Mouse (Mus musculus): Measurements from ENCODE around the gene Chchd6.
A peak's percentile ranks its signal among the peaks of the same experiment; 100 is the strongest.

Chchd6 gene

GRCm38 (mm10) chr6:89595018-89595776 lies at the start of gene Chchd6:
Gene Chchd6, minus strand, starts transcription at chr6:89595652.
- peak; percentile 93 for DNase-seq (ENCODE audit: low read depth, low spot score)

- DNase-seq (ENCODE audit: low read depth, low spot score) = peak; percentile 94
Observed at GRCm38 (mm10) chr6:89644271-89645075, 49.0 kb upstream of the Chchd6 start.

GRCm38 (mm10) chr6:89643798-89644270 lies 48.4 kb upstream of the Chchd6 start, which contains the start of gene Txnrd3:
Gene Txnrd3, plus strand, starts transcription at chr6:89643988.
- peak; percentile 91 for DNase-seq (ENCODE audit: low read depth, low spot score)

- peak; percentile 60 for DNase-seq (ENCODE audit: low read depth, low spot score)
Observed at GRCm38 (mm10) chr6:89639025-89639424, 43.6 kb upstream of the Chchd6 start.

- no peak for DNase-seq (ENCODE audit: low read depth, low spot score)
Observed at GRCm38 (mm10) chr6:89637977-89638376, 42.5 kb upstream of the Chchd6 start.

- no peak for DNase-seq (ENCODE audit: low read depth, low spot score)
Observed at GRCm38 (mm10) chr6:89634400-89634799, 38.9 kb upstream of the Chchd6 start.

GRCm38 (mm10) chr6:89633115-89633514 lies 37.7 kb upstream of the Chchd6 start:
- DNase-seq (ENCODE audit: low read depth, low spot score) = no peak

- DNase-seq (ENCODE audit: low read depth, low spot score) = peak; percentile 90
Observed at GRCm38 (mm10) chr6:89631809-89632562, 36.5 kb upstream of the Chchd6 start.

- DNase-seq (ENCODE audit: low read depth, low spot score) = no peak
Observed at GRCm38 (mm10) chr6:89628045-89628785, 32.8 kb upstream of the Chchd6 start.

- DNase-seq (ENCODE audit: low read depth, low spot score) = no peak
Observed at GRCm38 (mm10) chr6:89622647-89623046, 27.2 kb upstream of the Chchd6 start.

- DNase-seq (ENCODE audit: low read depth, low spot score) = no peak
Observed at GRCm38 (mm10) chr6:89615373-89615755, 19.9 kb upstream of the Chchd6 start.

- no peak for DNase-seq (ENCODE audit: low read depth, low spot score)
Observed at GRCm38 (mm10) chr6:89614596-89615372, 19.3 kb upstream of the Chchd6 start.

GRCm38 (mm10) chr6:89614107-89614471 lies 18.6 kb upstream of the Chchd6 start:
- no peak for DNase-seq (ENCODE audit: low read depth, low spot score)

GRCm38 (mm10) chr6:89613336-89614106 lies 18.1 kb upstream of the Chchd6 start:
- DNase-seq (ENCODE audit: low read depth, low spot score) = peak; percentile 47

- no peak for DNase-seq (ENCODE audit: low read depth, low spot score)
Observed at GRCm38 (mm10) chr6:89607999-89608398, 12.5 kb upstream of the Chchd6 start.

- no peak for DNase-seq (ENCODE audit: low read depth, low spot score)
Observed at GRCm38 (mm10) chr6:89606096-89606495, 10.6 kb upstream of the Chchd6 start.

- no peak for DNase-seq (ENCODE audit: low read depth, low spot score)
Observed at GRCm38 (mm10) chr6:89596510-89596909, 1.1 kb upstream of the Chchd6 start.

- no peak for DNase-seq (ENCODE audit: low read depth, low spot score)
Observed at GRCm38 (mm10) chr6:89595777-89596146, 310 bp upstream of the Chchd6 start.

GRCm38 (mm10) chr6:89592016-89592415 lies 3.4 kb downstream of the Chchd6 start:
- DNase-seq (ENCODE audit: low read depth, low spot score) = no peak

- DNase-seq (ENCODE audit: low read depth, low spot score) = no peak
Observed at GRCm38 (mm10) chr6:89591531-89591930, 3.9 kb downstream of the Chchd6 start.
